In the genomic region with DNA sequence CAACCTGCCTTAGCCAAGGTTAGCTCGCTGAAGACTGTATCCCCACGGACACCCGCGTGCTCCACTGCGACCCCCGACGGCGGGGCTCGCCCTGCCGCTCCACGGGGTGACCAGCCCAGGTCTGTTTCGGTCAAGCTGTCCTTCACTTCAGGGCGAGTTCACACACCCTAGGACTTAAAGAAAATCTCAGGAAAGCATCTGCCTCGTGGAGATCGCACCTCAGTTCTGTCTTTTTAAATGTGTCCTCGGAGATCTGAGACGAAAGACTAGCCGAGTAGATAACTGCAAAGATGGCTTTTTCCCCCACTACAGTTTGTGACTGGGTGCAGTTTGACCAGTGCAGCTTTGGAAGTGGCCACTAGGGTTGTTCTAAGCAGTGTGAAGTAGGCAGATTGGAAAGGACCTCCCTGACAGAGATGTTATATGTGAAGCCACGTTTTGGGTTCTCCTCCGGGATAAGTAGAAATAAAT, we compare ENCODE assay signal across 8 mouse cellular contexts. TPM values are rescaled to one million over a fixed set of nuclear protein-coding genes. Genes with fewer than 3 reads are reported as not detected.
DNase-seq lines count a peak whose midpoint lies in the region; ATAC-seq and TF ChIP-seq lines count a peak whose summit lies in the region.

No protein-coding gene starts in this region.

- peak; percentile 48 to 60 for DNase-seq in adrenal gland, postnatal 36 days
- peak; percentile 21 to 22 for DNase-seq in spleen, adult 2 months (ENCODE audit: low read depth in 1 of 2, low spot score in 2 of 2)

- H3K79me3 ChIP-seq in C2C12 (ENCODE audit: low read depth) = no peaks in the 10 kb centered on the region

- H3K27me3 ChIP-seq in C2C12 (ENCODE audit: control insufficient read depth, insufficient read depth, insufficient read length) = no peaks in the 10 kb centered on the region
- H3K27me3 ChIP-seq in erythroblast, embryonic 14.5 days (ENCODE audit: control insufficient read depth) = peaks cover 4% of the 10 kb centered on the region; the same call in 1 of the 2 replicates
- H3K27me3 ChIP-seq in heart, embryonic 12.5 days (replicated peaks) = no peaks in the 10 kb centered on the region
- no peaks in the 10 kb centered on the region for H3K27me3 ChIP-seq in kidney, embryonic 15.5 days
- no peaks in the 10 kb centered on the region for H3K27me3 ChIP-seq in limb, embryonic 15.5 days
- no peaks in the 10 kb centered on the region for H3K27me3 ChIP-seq in midbrain, embryonic 16.5 days (ENCODE audit: control insufficient read depth, insufficient read depth, low read depth, low read length)
- no peaks in the 10 kb centered on the region for H3K27me3 ChIP-seq in spleen, adult 2 months (ENCODE audit: control insufficient read depth, insufficient read depth, low read length)

- H3K4me2 ChIP-seq in heart, embryonic 12.5 days = peak overlapping the region; percentile 91
- H3K4me2 ChIP-seq in kidney, embryonic 15.5 days = peak overlapping the region; percentile 84
- H3K4me2 ChIP-seq in limb, embryonic 15.5 days = peak overlapping the region; percentile 81
- peak overlapping the region; percentile 74 for H3K4me2 ChIP-seq in midbrain, embryonic 16.5 days (ENCODE audit: low read length)

- no peak overlapping the region for H3K27ac ChIP-seq in heart, embryonic 12.5 days (ENCODE audit: poor library complexity, severe bottlenecking)
- no peak overlapping the region for H3K27ac ChIP-seq in kidney, embryonic 15.5 days
- no peak overlapping the region for H3K27ac ChIP-seq in limb, embryonic 15.5 days
- H3K27ac ChIP-seq in midbrain, embryonic 16.5 days (ENCODE audit: low read length) = peak overlapping the region; percentile 79
- H3K27ac ChIP-seq in spleen, adult 2 months (ENCODE audit: insufficient read depth, low read length) = no peak overlapping the region

- H3K4me3 ChIP-seq in C2C12 (ENCODE audit: insufficient read depth, poor library complexity, severe bottlenecking) = peak overlapping the region; percentile 43
- H3K4me3 ChIP-seq in erythroblast, embryonic 14.5 days (replicated peaks) = peak overlapping the region; percentile 80
- peak overlapping the region; percentile 92 for H3K4me3 ChIP-seq in heart, embryonic 12.5 days
- peak overlapping the region; percentile 81 for H3K4me3 ChIP-seq in kidney, embryonic 15.5 days (replicated peaks)
- H3K4me3 ChIP-seq in limb, embryonic 15.5 days = peak overlapping the region; percentile 79
- peak overlapping the region; percentile 74 for H3K4me3 ChIP-seq in midbrain, embryonic 16.5 days (ENCODE audit: low read depth, low read length)
- peak overlapping the region; percentile 47 for H3K4me3 ChIP-seq in spleen, adult 2 months (ENCODE audit: extremely low read depth, insufficient read depth, insufficient read length)

- TF ChIP-seq CTCF in C2C12 (IDR thresholded peaks at IDR 0.05; ENCODE audit: control insufficient read depth, insufficient read depth, insufficient read length) = peak; percentile 38
- no peak for TF ChIP-seq CTCF in spleen, adult 2 months (IDR thresholded peaks at IDR 0.05; ENCODE audit: extremely low read depth, insufficient read depth, insufficient read length, insufficient replicate concordance)

- peak; percentile 46; the same call in 1 of the 2 replicates for ATAC-seq in heart, embryonic 12.5 days (ENCODE audit: insufficient number of reproducible peaks, low FRiP score)
- peak; percentile 55; the same call in 1 of the 2 replicates for ATAC-seq in kidney, embryonic 15.5 days (replicated peaks; ENCODE audit: low FRiP score)
- ATAC-seq in limb, embryonic 15.5 days (ENCODE audit: insufficient number of reproducible peaks, low FRiP score, low TSS enrichment, low read depth) = no peak
- ATAC-seq in midbrain, embryonic 16.5 days = peak; percentile 61

- H3K9ac ChIP-seq in heart, embryonic 12.5 days = peak overlapping the region; percentile 84
- peak overlapping the region; percentile 58 for H3K9ac ChIP-seq in kidney, embryonic 15.5 days
- peak overlapping the region; percentile 68 for H3K9ac ChIP-seq in limb, embryonic 15.5 days
- peak overlapping the region; percentile 85 for H3K9ac ChIP-seq in midbrain, embryonic 16.5 days (ENCODE audit: low read depth, low read length)

- no peaks in the 10 kb centered on the region for H3K36me3 ChIP-seq in C2C12 (ENCODE audit: control insufficient read depth, insufficient read depth)
- no peaks in the 10 kb centered on the region for H3K36me3 ChIP-seq in erythroblast, embryonic 14.5 days (ENCODE audit: control insufficient read depth)
- H3K36me3 ChIP-seq in heart, embryonic 12.5 days = no peaks in the 10 kb centered on the region
- no peaks in the 10 kb centered on the region for H3K36me3 ChIP-seq in kidney, embryonic 15.5 days
- no peaks in the 10 kb centered on the region for H3K36me3 ChIP-seq in limb, embryonic 15.5 days
- H3K36me3 ChIP-seq in midbrain, embryonic 16.5 days (ENCODE audit: control insufficient read depth, insufficient read depth, low read length) = no peaks in the 10 kb centered on the region
- no peaks in the 10 kb centered on the region for H3K36me3 ChIP-seq in spleen, adult 2 months (ENCODE audit: control insufficient read depth, insufficient read depth, low read length)

- H3K79me2 ChIP-seq in C2C12 (ENCODE audit: control insufficient read depth, insufficient read depth) = no peaks in the 10 kb centered on the region

- WGBS in heart, embryonic 12.5 days = 2% methylated on average over 20 of the region's 20 CpGs
- WGBS in kidney, embryonic 15.5 days = 2% methylated on average over 19 of the region's 20 CpGs
- WGBS in limb, embryonic 15.5 days = 2% methylated on average over 20 of the region's 20 CpGs
- 2% methylated on average over 20 of the region's 20 CpGs for WGBS in midbrain, embryonic 16.5 days
- 4% methylated on average over 20 of the region's 20 CpGs for WGBS in spleen, adult 2 months

- no peaks in the 10 kb centered on the region for H3K9me3 ChIP-seq in erythroblast, embryonic 14.5 days (ENCODE audit: control insufficient read depth, low read length)
- no peaks in the 10 kb centered on the region for H3K9me3 ChIP-seq in heart, embryonic 12.5 days (replicated peaks)
- no peaks in the 10 kb centered on the region for H3K9me3 ChIP-seq in kidney, embryonic 15.5 days (replicated peaks)
- H3K9me3 ChIP-seq in limb, embryonic 15.5 days = no peaks in the 10 kb centered on the region
- H3K9me3 ChIP-seq in midbrain, embryonic 16.5 days (replicated peaks; ENCODE audit: control insufficient read depth, low read length, poor library complexity, severe bottlenecking) = no peaks in the 10 kb centered on the region

- H3K4me1 ChIP-seq in erythroblast, embryonic 14.5 days (ENCODE audit: control insufficient read depth) = peaks cover 14% of the 10 kb centered on the region
- peaks cover 6% of the 10 kb centered on the region; the same call in 1 of the 2 replicates for H3K4me1 ChIP-seq in heart, embryonic 12.5 days (replicated peaks)
- peaks cover 5% of the 10 kb centered on the region; the same call in 1 of the 2 replicates for H3K4me1 ChIP-seq in kidney, embryonic 15.5 days
- H3K4me1 ChIP-seq in limb, embryonic 15.5 days = peaks cover 7% of the 10 kb centered on the region; the same call in 1 of the 2 replicates
- peaks cover 5% of the 10 kb centered on the region; the same call in 1 of the 2 replicates for H3K4me1 ChIP-seq in midbrain, embryonic 16.5 days (ENCODE audit: control insufficient read depth, insufficient read depth, low read length)
- peaks cover 3% of the 10 kb centered on the region; the same call in 1 of the 2 replicates for H3K4me1 ChIP-seq in spleen, adult 2 months (ENCODE audit: control insufficient read depth, insufficient read depth, insufficient read length)

- TF ChIP-seq POLR2A in spleen, adult 2 months (IDR thresholded peaks at IDR 0.05; ENCODE audit: low read depth, low read length) = no peak

- no peak overlapping the region for H3ac ChIP-seq in C2C12 (ENCODE audit: control insufficient read depth, insufficient read length, low read depth)

TF ChIP-seq in C2C12, 6 proteins besides CTCF, POLR2A, EP300 and RAD21:
- TF ChIP-seq MYOD1 (IDR thresholded peaks at IDR 0.05; ENCODE audit: control insufficient read depth, insufficient read length, low read depth) = no peak
- no peak for TF ChIP-seq USF1 (IDR thresholded peaks at IDR 0.05; ENCODE audit: low read depth)
- TF ChIP-seq CEBPB (IDR thresholded peaks at IDR 0.05; ENCODE audit: low read depth) = no peak
- no peak for TF ChIP-seq MYOG (IDR thresholded peaks at IDR 0.05; ENCODE audit: control insufficient read depth, extremely low read depth, insufficient read length)
- TF ChIP-seq FOSL1 (IDR thresholded peaks at IDR 0.05; ENCODE audit: insufficient read depth, low read length, poor library complexity, severe bottlenecking) = no peak
- no peak for TF ChIP-seq MAX (IDR thresholded peaks at IDR 0.05)

RNA-seq across cellular contexts. Expression of gene Prkn, which starts 0.6 kb away (rescaled TPM):
- not detected for polyA plus RNA-seq in C2C12 (2012; fragmentation: generic; extraction: Trizol)
- total RNA-seq in adrenal gland, postnatal 36 days (2021) = 10 to 100 TPM in 1 of 2 experiments, 1 to 10 TPM in 1; 8.7 to 12.0 TPM
- polyA plus RNA-seq in erythroblast, embryonic 14.5 days (2012) = not detected in 2 replicates
- 1.2 and 1.5 TPM in 2 replicates for polyA plus RNA-seq in heart, embryonic 12.5 days (2016; fragmentation: Nextera tagmentation; extraction: Ambion mirVana)
- polyA plus RNA-seq in kidney, embryonic 15.5 days (2015; fragmentation: Nextera tagmentation; extraction: Ambion mirVana) = 1.5 TPM in 2 replicates
- 2.6 and 3.5 TPM in 2 replicates for polyA plus RNA-seq in limb, embryonic 15.5 days (2015; fragmentation: Nextera tagmentation; extraction: Ambion mirVana)
- polyA plus RNA-seq in midbrain, embryonic 16.5 days (2015; fragmentation: Nextera tagmentation; extraction: Ambion mirVana) = 5.1 and 6.6 TPM in 2 replicates
- 0.53 and 0.72 TPM in 2 replicates for polyA plus RNA-seq in spleen, adult 2 months (2012; rRNA removed)

RNA-seq across cellular contexts. Expression of gene Pacrg, which starts 0.7 kb away (rescaled TPM):
- polyA plus RNA-seq in C2C12 (2012; fragmentation: generic; extraction: Trizol) = 5.5 TPM
- total RNA-seq in adrenal gland, postnatal 36 days (2021) = 1 to 10 TPM; 1.6 to 4.4 TPM
- not detected in 2 replicates for polyA plus RNA-seq in erythroblast, embryonic 14.5 days (2012)
- polyA plus RNA-seq in heart, embryonic 12.5 days (2016; fragmentation: Nextera tagmentation; extraction: Ambion mirVana) = 0.96 TPM in 2 replicates
- 1.5 and 3.6 TPM in 2 replicates for polyA plus RNA-seq in kidney, embryonic 15.5 days (2015; fragmentation: Nextera tagmentation; extraction: Ambion mirVana)
- 1.1 and 1.2 TPM in 2 replicates for polyA plus RNA-seq in limb, embryonic 15.5 days (2015; fragmentation: Nextera tagmentation; extraction: Ambion mirVana)
- polyA plus RNA-seq in midbrain, embryonic 16.5 days (2015; fragmentation: Nextera tagmentation; extraction: Ambion mirVana) = 17.4 and 22.5 TPM in 2 replicates
- not detected in 2 replicates for polyA plus RNA-seq in spleen, adult 2 months (2012; rRNA removed)
